Mouse (Mus musculus): ENCODE measurements at regions not wholly inside any gene's neighbourhood (a gene's known extent, or its start where the extent isn't known, plus 50 kb on each side); places are given as distances from the start of the nearest gene placed in this dataset.

DNA sequence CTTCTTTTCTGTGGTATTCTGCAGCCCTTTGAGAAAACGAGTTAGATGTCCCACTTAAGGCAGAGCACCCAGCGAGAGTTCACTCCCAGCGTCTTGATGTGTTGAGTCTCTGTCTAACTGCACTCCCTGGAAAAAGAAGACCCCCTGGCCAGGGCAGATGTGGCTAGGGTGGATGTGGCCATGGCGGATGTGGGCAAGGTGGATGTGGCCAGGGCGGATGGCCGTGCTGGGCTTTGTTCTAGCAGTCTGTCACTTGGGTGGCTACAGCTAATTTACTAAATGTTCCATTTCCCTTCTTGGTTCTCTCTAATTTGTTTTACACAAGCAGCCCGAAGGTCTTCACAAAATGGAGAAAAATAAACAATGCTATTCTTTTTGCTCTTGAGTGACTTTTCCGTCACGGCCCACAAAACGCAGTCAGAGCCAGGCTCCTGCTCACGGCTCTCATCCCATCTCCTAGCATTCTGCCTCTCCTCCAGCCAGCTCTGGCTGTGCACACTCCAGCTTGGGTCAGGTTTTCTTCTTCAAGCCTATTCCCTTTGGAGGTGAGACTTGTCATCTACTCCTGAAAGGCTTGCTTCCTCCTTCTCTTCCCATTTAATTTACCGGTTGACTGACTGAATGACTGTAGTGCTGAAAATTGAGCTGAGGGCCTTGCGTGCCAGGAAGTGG lies 173.4 kb upstream of the Ccdc122 start:
- no peak for DNase-seq

GRCm38 (mm10) chr14:76858396-76858795 lies 178.2 kb upstream of the Ccdc122 start:
- no peak for DNase-seq

GRCm38 (mm10) chr14:76857196-76857773 lies 179.3 kb upstream of the Ccdc122 start:
- no peak for DNase-seq

DNA sequence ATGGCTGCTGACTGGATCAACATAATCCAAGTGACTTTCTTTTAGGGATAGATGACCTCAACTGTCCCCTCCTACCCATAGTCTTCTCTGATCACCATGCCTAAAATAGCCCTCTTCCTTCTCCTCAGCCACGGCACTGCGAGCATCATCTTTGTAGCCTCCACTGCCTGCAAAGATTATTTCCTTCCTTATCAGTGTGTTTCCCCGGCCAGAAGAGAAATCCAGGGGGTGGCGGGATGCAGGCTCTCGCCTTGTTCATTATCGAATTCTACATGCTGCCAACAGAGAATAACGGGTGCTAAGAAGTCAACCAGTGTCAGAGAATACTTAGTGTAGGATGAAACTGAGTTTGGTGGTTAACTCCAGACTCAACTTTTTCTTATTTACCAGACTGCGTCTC lies 180.0 kb upstream of the Ccdc122 start:
- no peak for DNase-seq

- DNase-seq: no peak
These were observed 181.6 kb upstream of the Ccdc122 start for GRCm38 (mm10) chr14:76854965-76855364.

- DNase-seq: no peak
These were observed 184.9 kb upstream of the Ccdc122 start for GRCm38 (mm10) chr14:76851473-76852214.

- DNase-seq: no peak
These were observed 185.9 kb upstream of the Ccdc122 start for GRCm38 (mm10) chr14:76850641-76851040.

GRCm38 (mm10) chr14:76850051-76850450 lies 186.5 kb upstream of the Ccdc122 start:
- DNase-seq: no peak

GRCm38 (mm10) chr14:76849636-76850035 lies 186.9 kb upstream of the Ccdc122 start:
- DNase-seq: no peak

DNA sequence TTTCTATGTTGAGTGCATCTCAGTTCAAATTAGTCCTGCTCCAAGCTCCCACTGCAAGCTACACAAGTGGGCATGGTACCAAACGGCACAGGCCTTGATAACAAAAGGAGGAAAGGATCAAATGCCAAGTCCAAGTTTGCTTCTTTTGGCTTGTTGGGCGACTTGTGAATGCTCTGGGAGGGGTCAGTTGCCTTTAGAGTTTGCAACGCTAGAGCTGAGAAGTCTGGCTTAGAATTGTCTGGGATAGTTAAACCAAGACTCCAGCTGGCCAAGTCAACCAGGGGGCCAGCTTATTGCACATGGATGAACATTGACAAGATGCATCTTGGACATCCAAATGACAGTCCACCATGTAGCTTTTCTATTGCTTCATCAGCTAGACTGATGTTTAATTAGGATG lies 187.5 kb upstream of the Ccdc122 start:
- DNase-seq: no peak

- DNase-seq: no peak
These were observed 190.9 kb upstream of the Ccdc122 start for GRCm38 (mm10) chr14:76845706-76846105.

- no peak for DNase-seq
These were observed 191.9 kb upstream of the Ccdc122 start for GRCm38 (mm10) chr14:76844717-76845116.

DNA sequence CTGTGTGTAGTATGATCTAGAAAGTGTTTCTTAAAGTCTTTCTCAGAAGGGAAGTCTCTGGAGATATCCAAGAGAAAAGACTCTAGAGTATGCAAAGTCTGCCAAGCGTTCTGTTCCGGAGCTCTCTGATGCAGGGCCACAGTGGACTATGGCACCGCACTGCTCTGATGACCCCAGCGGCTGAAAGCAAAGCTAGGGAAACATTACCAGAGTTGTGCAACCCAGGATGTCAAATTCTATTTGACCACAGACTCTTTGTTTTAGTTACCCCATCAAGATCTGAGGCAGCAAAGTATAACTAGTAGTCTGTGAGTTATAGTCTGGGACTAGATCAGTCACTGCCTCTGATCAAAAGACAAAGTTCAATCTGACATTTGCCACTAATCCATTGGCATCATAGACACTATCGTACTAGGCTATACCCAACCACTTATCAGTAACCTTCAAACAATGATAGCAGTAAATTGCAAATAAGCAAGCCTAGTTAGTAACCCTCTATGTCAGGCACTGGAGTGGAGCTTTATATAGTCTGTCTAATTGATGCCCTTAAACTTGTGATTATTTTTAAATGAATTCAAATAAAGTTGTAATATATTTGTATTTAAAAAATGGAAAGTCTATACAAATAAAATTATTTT lies 198.9 kb upstream of the Ccdc122 start:
- DNase-seq: peak; percentile 55

GRCm38 (mm10) chr14:76836926-76837516 lies 199.6 kb upstream of the Ccdc122 start:
- DNase-seq: no peak

DNA sequence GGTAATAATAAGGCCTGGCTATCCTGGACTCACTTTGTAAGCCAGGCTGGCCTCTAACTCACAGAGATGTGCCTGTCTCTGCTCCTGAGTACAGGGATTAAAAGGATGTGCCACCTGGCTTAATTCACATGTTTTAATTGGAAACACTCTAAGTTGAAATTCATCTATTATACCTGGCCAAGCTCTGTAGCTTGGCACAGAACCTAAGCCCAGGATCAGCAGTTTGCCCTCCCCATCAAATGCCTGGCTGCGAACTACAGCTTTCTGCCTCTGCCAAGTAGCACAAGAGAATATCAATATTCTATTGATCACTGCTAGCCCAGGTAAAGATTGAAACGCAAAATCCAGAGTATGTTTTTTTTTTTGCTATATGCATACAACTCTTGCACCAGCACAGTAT lies 200.3 kb upstream of the Ccdc122 start:
- DNase-seq: no peak

- no peak for DNase-seq
These were observed 202.5 kb upstream of the Ccdc122 start for GRCm38 (mm10) chr14:76834084-76834483.

- DNase-seq: no peak
These were observed 207.4 kb upstream of the Ccdc122 start for GRCm38 (mm10) chr14:76829161-76829510.

- DNase-seq: no peak
These were observed 208.0 kb upstream of the Ccdc122 start for GRCm38 (mm10) chr14:76828453-76829160.

DNA sequence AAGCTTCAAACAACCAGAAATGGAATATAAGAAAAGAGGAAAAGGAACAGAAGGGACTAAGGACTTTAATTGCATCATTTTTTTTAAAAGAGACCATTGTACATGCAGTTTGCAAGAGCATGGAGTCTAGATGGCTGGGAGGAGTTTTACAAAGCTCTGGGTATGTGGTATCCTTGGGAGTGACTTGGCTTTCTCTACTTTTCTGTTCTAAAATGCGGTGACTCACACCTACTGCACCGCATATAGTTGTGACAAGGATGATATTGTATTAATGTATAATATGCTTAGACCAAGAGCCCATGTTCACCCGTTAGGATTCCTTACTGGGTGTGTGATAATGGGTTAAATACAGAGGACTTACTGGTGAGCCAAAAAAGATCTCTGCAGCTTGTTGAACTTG lies 212.5 kb upstream of the Ccdc122 start:
- no peak for DNase-seq

- DNase-seq: peak; percentile 54
These were observed 213.7 kb upstream of the Ccdc122 start for GRCm38 (mm10) chr14:76822766-76823325.

GRCm38 (mm10) chr14:76821892-76822291 lies 214.7 kb upstream of the Ccdc122 start:
- no peak for DNase-seq

- DNase-seq: no peak
These were observed 215.1 kb upstream of the Ccdc122 start for GRCm38 (mm10) chr14:76821484-76821883.
